Mouse (Mus musculus): Measurements from ENCODE around the gene Haus8.
"Not testable (repeated sequence)": the region's sequence is repeated elsewhere in the genome, so short reads cannot be mapped to it uniquely, and the experiment has no call there.

The Haus8 gene

GRCm38 (mm10) chr8:71272286-71273150 is at the start of gene Haus8, which contains the start of gene Myo9b:
Gene Haus8, minus strand, starts transcription at chr8:71272934.
Gene Myo9b, plus strand, starts transcription at chr8:71272714.
- DNase-seq (ENCODE audit: low spot score in 2 of 2), result peak; percentile 94 to 97

- DNase-seq (ENCODE audit: low spot score in 2 of 2), result not testable (repeated sequence)
Measured at GRCm38 (mm10) chr8:71319760-71320159, 47.0 kb upstream of the Haus8 start.

- DNase-seq (ENCODE audit: low spot score in 2 of 2), result not testable (repeated sequence)
Measured at GRCm38 (mm10) chr8:71318610-71319009, 45.9 kb upstream of the Haus8 start.

GRCm38 (mm10) chr8:71316486-71317031 is 43.8 kb upstream of the Haus8 start:
- DNase-seq (ENCODE audit: low spot score in 2 of 2), result no peak

- no peak for DNase-seq (ENCODE audit: low spot score in 2 of 2)
Measured at GRCm38 (mm10) chr8:71315972-71316371, 43.2 kb upstream of the Haus8 start.

GRCm38 (mm10) chr8:71313951-71314350 is 41.2 kb upstream of the Haus8 start:
- no peak for DNase-seq (ENCODE audit: low spot score in 2 of 2)

GRCm38 (mm10) chr8:71312700-71313099 is 40.0 kb upstream of the Haus8 start:
- no peak for DNase-seq (ENCODE audit: low spot score in 2 of 2)

- no peak for DNase-seq (ENCODE audit: low spot score in 2 of 2)
Measured at GRCm38 (mm10) chr8:71310446-71310845, 37.7 kb upstream of the Haus8 start.

- DNase-seq (ENCODE audit: low spot score in 2 of 2), result no peak
Measured at GRCm38 (mm10) chr8:71307913-71308312, 35.2 kb upstream of the Haus8 start.

GRCm38 (mm10) chr8:71307371-71307770 is 34.6 kb upstream of the Haus8 start:
- no peak for DNase-seq (ENCODE audit: low spot score in 2 of 2)

- no peak for DNase-seq (ENCODE audit: low spot score in 2 of 2)
Measured at GRCm38 (mm10) chr8:71305988-71306387, 33.3 kb upstream of the Haus8 start.

- no peak for DNase-seq (ENCODE audit: low spot score in 2 of 2)
Measured at GRCm38 (mm10) chr8:71303632-71304031, 30.9 kb upstream of the Haus8 start.

- no peak for DNase-seq (ENCODE audit: low spot score in 2 of 2)
Measured at GRCm38 (mm10) chr8:71302788-71303187, 30.1 kb upstream of the Haus8 start.

- DNase-seq (ENCODE audit: low spot score in 2 of 2), result no peak
Measured at GRCm38 (mm10) chr8:71299716-71300115, 27.0 kb upstream of the Haus8 start.

- DNase-seq (ENCODE audit: low spot score in 2 of 2), result no peak
Measured at GRCm38 (mm10) chr8:71297439-71297838, 24.7 kb upstream of the Haus8 start.

- DNase-seq (ENCODE audit: low spot score in 2 of 2), result no peak
Measured at GRCm38 (mm10) chr8:71296784-71297183, 24.1 kb upstream of the Haus8 start.

GRCm38 (mm10) chr8:71296188-71296621 is 23.5 kb upstream of the Haus8 start:
- DNase-seq (ENCODE audit: low spot score in 2 of 2), result no peak

GRCm38 (mm10) chr8:71293930-71294329 is 21.2 kb upstream of the Haus8 start:
- not testable (repeated sequence) for DNase-seq (ENCODE audit: low spot score in 2 of 2)

- no peak for DNase-seq (ENCODE audit: low spot score in 2 of 2)
Measured at GRCm38 (mm10) chr8:71291351-71291750, 18.6 kb upstream of the Haus8 start.

- no peak for DNase-seq (ENCODE audit: low spot score in 2 of 2)
Measured at GRCm38 (mm10) chr8:71290911-71291310, 18.2 kb upstream of the Haus8 start.

GRCm38 (mm10) chr8:71290211-71290610 is 17.5 kb upstream of the Haus8 start:
- DNase-seq (ENCODE audit: low spot score in 2 of 2), result no peak

GRCm38 (mm10) chr8:71289098-71289497 is 16.4 kb upstream of the Haus8 start:
- DNase-seq (ENCODE audit: low spot score in 2 of 2), result no peak

GRCm38 (mm10) chr8:71288441-71288949 is 15.8 kb upstream of the Haus8 start:
- no peak for DNase-seq (ENCODE audit: low spot score in 2 of 2)
